Mouse (Mus musculus) liver, embryonic 12.5 days (tissue): ENCODE results near the gene Bhlhe40. TPM values are rescaled to one million over a fixed set of nuclear protein-coding genes. Genes with fewer than 3 reads are reported as not detected.

ENCODE experiments used
- ATAC-seq: fragments of 200-750 bp; cut with Nextera tagmentation; 2 replicates; pipeline ENCODE4 v1.8.0; 2017; ENCODE audit warnings: moderate number of reproducible peaks, mild to moderate bottlenecking, moderate library complexity
- H3K27ac ChIP-seq: fragments of 300-500 bp; sonication (generic); 2 replicates; pipeline ENCODE4 v1.5.1; 2016; ENCODE audit warnings: mild to moderate bottlenecking
- H3K27me3 ChIP-seq: fragments of 300-500 bp; sonication (generic); replicated peaks from 2 replicates; pipeline ENCODE4 v1.6.1; 2016; ENCODE audit warnings: mild to moderate bottlenecking, moderate library complexity
- H3K36me3 ChIP-seq: fragments of 300-500 bp; sonication (generic); 2 replicates; pipeline ENCODE4 v1.6.1; 2016; ENCODE audit warnings: mild to moderate bottlenecking, moderate library complexity
- H3K4me1 ChIP-seq: fragments of 300-500 bp; sonication (generic); 2 replicates; pipeline ENCODE4 v1.6.1; 2016
- H3K4me2 ChIP-seq: fragments of 300-500 bp; sonication (generic); 2 replicates; pipeline ENCODE4 v1.6.1; 2016; ENCODE audit warnings: mild to moderate bottlenecking, moderate library complexity
- H3K4me3 ChIP-seq: fragments of 300-500 bp; sonication (generic); 2 replicates; pipeline ENCODE4 v1.5.1; 2016; ENCODE audit warnings: mild to moderate bottlenecking, moderate library complexity
- H3K9ac ChIP-seq: fragments of 300-500 bp; sonication (generic); 2 replicates; pipeline ENCODE4 v1.6.1; 2016; ENCODE audit warnings: mild to moderate bottlenecking, moderate library complexity
- H3K9me3 ChIP-seq: fragments of 300-500 bp; sonication (generic); replicated peaks from 2 replicates; pipeline ENCODE4 v1.6.1; 2016; ENCODE audit warnings: mild to moderate bottlenecking, moderate library complexity
- WGBS: fragments of 180-500 bp; shearing (Covaris S2); methylation state at CpG from one replicate; pipeline ENCODE4 v1.1.7; 2016; ENCODE audit not compliant: insufficient replicate concordance; 5-methylcytosine and 5-hydroxymethylcytosine counted together
- polyA plus RNA-seq: library from polyadenylated mRNA; unstranded; fragments of >200 nt; fragmentation: Nextera tagmentation; extraction: Ambion mirVana; gene quantifications from 2 replicates; pipeline ENCODE4 v1.2.1, GENCODE M21; 2016

Gene Bhlhe40
- 4.0 and 6.1 TPM in 2 replicates for polyA plus RNA-seq

DNA sequence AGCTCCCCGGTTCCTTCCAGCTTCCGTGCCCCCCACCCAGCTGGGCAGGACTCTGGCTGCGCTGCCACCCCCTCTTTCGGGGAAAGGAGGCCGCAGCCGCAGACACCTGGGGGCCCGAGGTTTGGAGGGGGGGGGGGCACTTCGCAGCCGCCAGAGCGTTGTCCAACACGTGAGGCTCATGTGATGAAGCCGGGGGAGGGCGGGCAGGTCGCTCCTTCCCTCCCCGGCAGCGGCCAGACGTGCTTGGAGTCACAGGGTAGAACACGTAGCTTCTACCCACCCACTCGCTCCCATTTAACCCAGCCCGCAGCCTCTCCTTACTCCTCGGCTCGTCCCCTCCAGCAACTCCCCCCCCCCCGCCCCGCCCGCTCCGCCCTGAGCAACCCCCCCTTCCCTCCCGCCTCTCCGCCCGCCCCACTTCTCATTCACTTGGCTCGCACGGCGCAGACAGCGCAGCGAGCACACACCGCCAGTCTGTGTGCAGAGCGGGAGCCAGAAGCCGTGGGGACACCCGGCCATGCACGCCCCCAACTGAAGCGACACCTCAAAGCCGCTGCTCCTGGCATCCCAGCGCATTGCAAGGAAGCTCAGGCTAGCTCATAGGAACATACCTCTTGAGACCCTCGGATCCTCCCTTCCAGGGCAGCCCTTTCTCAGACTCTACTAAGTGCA, at the start of gene Bhlhe40:
Gene Bhlhe40, plus strand, starts transcription at position 424 of the 672 bp plus-strand sequence.
- H3K36me3 ChIP-seq: peaks cover 10% of the 10 kb centered on the region
- peak within 1 kb of the TSS; percentile 82 for H3K27ac ChIP-seq
- peaks cover 74% of the 10 kb centered on the region for H3K27me3 ChIP-seq
- H3K4me2 ChIP-seq: peak within 1 kb of the TSS; percentile 73
- H3K4me3 ChIP-seq: peak within 1 kb of the TSS; percentile 55
- WGBS: under 1% methylated on average over 41 of the region's 43 CpGs
- H3K4me1 ChIP-seq: peaks cover 16% of the 10 kb centered on the region; the same call in 1 of the 2 replicates
- ATAC-seq: peak; percentile 78
- no peaks in the 10 kb centered on the region for H3K9me3 ChIP-seq
- H3K9ac ChIP-seq: peak within 1 kb of the TSS; percentile 58

DNA sequence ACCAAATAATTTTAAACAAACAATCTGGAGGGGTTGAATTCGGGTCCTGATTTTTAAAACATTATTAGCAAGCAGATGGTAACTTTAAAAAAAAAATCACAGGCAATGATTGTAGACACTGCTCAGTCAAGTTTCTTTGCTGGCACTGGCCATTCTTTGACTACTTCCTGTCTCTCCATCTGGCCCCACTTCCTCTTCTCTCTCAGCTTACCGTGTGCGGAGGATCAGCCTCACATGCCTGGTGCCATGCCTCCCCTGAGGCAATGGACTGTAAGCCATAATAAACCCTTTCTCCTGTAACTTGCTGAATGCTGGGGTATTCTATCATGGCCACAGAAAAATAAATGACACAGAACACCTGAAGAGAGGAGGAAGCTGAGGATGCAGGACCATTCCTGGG, 48.8 kb upstream of the Bhlhe40 start:
- H3K9ac ChIP-seq: no peak overlapping the region
- H3K36me3 ChIP-seq: no peaks in the 10 kb centered on the region
- H3K4me2 ChIP-seq: no peak overlapping the region
- H3K4me1 ChIP-seq: no peaks in the 10 kb centered on the region
- WGBS: 36% methylated on average over 3 of the region's 3 CpGs
- no peaks in the 10 kb centered on the region for H3K27me3 ChIP-seq
- ATAC-seq: no peak
- H3K4me3 ChIP-seq: no peak overlapping the region
- H3K27ac ChIP-seq: no peak overlapping the region
- no peaks in the 10 kb centered on the region for H3K9me3 ChIP-seq

DNA sequence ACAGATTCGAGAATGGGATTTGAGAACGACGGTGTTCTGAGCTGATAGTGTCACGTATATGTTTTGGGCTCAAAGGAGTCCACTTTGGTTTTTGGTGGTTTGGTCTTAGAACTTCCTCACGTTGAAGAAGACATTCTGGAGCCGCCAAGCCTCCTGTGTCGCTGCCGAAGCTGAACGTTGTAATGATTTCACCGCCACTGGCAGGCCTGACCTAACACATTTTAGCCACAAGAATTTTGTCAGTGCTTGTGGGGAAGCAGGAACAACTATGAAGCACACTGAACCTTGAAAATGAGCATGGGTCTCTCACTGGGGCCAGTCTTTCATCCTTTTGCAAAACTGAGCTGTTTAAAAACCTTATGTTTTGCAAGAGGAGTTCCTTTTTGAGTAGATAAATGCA, 42.4 kb upstream of the Bhlhe40 start:
- Histone ChIP-seq H3K4me1 (no peaks in the 10 kb centered on the region), H3K27ac (no peak overlapping the region), H3K9me3 (no peaks in the 10 kb centered on the region), H3K4me3 (no peak overlapping the region), H3K4me2 (no peak overlapping the region), H3K9ac (no peak overlapping the region), H3K36me3 (no peaks in the 10 kb centered on the region), H3K27me3 (no peaks in the 10 kb centered on the region)
- ATAC-seq: no peak
- 67% methylated on average over 10 of the region's 10 CpGs for WGBS

DNA sequence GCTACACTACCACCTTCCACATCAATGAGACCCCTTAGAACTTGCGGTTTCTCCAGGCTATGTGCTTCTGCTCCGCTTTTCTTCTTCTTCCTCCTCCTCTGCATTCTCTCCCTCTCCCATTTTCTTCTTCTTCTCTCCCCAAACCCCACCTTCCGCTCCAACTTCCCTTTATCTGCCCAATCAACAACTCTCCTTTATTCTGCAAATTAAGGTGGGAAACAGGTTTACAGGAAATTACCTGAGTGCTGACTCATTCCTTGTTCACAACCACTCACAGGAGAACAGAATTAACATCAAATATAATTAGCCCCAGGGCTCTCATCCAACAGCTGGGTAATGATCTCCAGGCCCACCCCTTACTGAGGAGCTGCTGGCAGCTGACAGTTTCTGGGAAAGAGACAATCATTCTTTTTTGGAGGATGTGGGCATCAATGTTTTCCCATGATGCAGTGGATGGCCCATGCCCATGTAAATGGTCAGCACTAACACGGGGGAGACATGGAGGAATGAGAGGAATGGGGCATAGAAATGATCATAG, 37.3 kb upstream of the Bhlhe40 start:
- H3K27ac ChIP-seq: no peak overlapping the region
- no peak overlapping the region for H3K4me3 ChIP-seq
- H3K4me2 ChIP-seq: no peak overlapping the region
- no peaks in the 10 kb centered on the region for H3K27me3 ChIP-seq
- no peak overlapping the region for H3K9ac ChIP-seq
- 76% methylated on average over 4 of the region's 4 CpGs for WGBS
- H3K4me1 ChIP-seq: no peaks in the 10 kb centered on the region
- H3K9me3 ChIP-seq: no peaks in the 10 kb centered on the region
- no peaks in the 10 kb centered on the region for H3K36me3 ChIP-seq
- no peak for ATAC-seq

DNA sequence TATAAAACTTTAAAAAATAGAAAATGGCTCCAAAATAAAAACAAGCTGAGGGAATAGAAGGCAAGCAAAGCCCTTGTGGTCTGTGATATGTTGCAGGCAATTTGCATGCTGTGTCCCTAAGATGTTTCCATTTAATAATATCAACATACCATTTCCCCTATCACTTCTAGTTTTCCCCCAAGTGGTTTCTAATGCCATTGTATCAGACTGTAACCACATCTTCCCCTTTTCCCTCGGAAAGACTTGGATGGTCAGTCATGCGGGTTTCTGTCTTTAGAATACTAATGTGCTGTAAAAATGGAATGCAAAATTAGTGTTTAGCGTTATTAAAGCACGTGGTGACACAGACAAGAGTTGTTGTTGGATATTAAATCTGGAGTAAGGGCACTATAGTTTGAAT, 35.5 kb upstream of the Bhlhe40 start:
- 42% methylated on average over 4 of the region's 4 CpGs for WGBS
- ATAC-seq: no peak
- H3K4me2 ChIP-seq: no peak overlapping the region
- H3K27ac ChIP-seq: no peak overlapping the region
- no peaks in the 10 kb centered on the region for H3K27me3 ChIP-seq
- H3K9ac ChIP-seq: no peak overlapping the region
- no peak overlapping the region for H3K4me3 ChIP-seq
- H3K4me1 ChIP-seq: no peaks in the 10 kb centered on the region
- H3K36me3 ChIP-seq: no peaks in the 10 kb centered on the region
- no peaks in the 10 kb centered on the region for H3K9me3 ChIP-seq

DNA sequence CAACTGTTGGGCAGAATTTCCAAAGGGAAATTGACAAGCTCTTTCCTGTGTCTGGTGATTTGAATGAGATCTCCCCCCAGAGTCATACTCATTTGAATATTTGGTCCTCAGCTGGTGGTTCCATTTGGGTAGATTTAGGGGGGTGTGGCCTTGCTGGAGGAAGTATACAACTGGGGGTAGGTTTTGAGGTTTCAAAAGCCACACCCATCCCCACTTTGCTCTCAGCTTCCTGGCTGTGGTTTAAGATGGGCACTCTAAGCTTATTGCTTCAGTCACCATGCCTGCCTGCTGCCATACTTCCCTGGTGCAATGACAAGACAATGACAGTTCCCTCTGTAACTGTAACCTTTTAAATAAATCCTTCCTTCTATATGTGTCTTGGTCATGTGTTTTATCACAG, 29.7 kb upstream of the Bhlhe40 start:
- no peaks in the 10 kb centered on the region for H3K36me3 ChIP-seq
- no peak overlapping the region for H3K4me2 ChIP-seq
- no peak overlapping the region for H3K9ac ChIP-seq
- no peaks in the 10 kb centered on the region for H3K4me1 ChIP-seq
- no peak for ATAC-seq
- no peak overlapping the region for H3K4me3 ChIP-seq
- no peaks in the 10 kb centered on the region for H3K9me3 ChIP-seq
- no peak overlapping the region for H3K27ac ChIP-seq
- no peaks in the 10 kb centered on the region for H3K27me3 ChIP-seq

DNA sequence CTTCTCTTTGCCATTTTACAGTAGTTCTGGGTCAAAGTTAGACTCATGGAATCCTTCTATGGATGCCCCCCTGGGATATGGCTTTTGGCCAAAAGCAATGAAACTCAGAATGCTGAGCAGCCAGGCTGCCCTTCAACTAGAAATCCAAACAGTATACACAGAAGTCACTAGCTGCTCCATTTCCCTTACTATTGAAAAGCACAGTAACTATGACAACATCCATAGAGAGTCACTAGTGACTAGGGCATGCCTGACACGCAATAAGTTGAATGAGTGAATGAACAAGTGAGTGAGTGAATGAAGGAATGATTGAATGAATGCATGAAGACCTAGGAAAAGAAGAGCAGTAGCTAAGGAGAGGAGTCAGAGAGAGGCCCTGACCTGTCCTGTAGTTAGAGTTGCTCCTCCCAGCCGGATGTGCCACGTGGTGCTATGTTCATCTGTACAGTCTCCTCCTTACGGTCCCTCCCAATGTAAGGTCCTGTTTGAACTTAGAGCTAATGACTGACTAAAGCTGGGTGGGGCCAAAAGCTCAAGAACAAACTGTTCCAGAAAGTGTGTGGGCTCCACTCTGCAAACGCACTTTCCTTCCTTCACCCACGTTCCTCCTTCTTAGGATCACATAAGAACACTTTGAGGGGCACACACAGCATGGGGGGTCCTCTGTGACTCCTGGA, 22.1 kb upstream of the Bhlhe40 start:
- Histone ChIP-seq H3K36me3 (no peaks in the 10 kb centered on the region), H3K4me2 (no peak overlapping the region), H3K27ac (no peak overlapping the region), H3K4me3 (no peak overlapping the region), H3K9ac (no peak overlapping the region), H3K9me3 (no peaks in the 10 kb centered on the region), H3K4me1 (no peaks in the 10 kb centered on the region), H3K27me3 (no peaks in the 10 kb centered on the region)
- ATAC-seq: no peak
- 69% methylated on average over 6 of the region's 6 CpGs for WGBS

DNA sequence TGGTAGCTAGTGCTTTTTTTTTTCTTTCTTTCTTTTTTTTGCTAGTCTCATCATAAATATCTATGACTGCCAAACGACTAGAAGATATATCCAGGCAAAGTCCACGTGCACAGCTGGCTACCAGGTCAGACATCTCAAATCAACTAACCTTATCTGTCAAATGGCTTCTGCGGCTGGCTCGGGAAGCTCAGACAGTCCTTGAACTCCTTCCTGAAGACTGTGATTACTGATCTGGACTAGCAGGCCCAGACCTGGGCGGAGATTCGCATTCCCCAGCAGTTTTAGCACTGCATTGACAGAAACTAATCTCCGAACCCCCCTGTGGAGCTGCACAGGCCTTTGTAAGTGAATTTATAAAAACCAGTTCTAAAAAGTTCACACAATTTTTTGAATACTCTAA, 18.4 kb upstream of the Bhlhe40 start:
- Histone ChIP-seq H3K4me2 (no peak overlapping the region), H3K36me3 (no peaks in the 10 kb centered on the region), H3K9me3 (no peaks in the 10 kb centered on the region), H3K4me1 (no peaks in the 10 kb centered on the region), H3K4me3 (no peak overlapping the region), H3K27ac (no peak overlapping the region), H3K27me3 (no peaks in the 10 kb centered on the region), H3K9ac (no peak overlapping the region)
- no peak for ATAC-seq
- WGBS: 56% methylated on average over 7 of the region's 7 CpGs

DNA sequence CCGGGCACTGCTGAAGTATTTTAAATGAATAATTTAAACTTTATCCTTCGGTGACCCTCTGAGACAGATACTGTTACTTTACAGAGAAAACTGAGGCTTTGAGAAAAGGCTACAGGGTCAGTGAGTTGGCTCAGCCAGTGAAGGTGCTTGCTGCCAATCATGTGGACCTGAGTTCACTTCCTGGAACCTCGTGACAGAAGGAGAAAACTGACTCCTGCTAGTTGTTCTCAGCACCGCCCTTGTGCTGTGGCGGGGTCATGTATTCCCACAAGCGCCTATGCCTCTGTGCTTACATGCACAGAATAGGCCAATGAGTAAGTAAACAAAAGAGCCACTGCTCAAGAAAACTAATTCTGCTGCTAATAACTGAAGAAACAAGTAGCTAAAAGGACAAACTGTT, 17.4 kb upstream of the Bhlhe40 start:
- no peaks in the 10 kb centered on the region for H3K36me3 ChIP-seq
- no peak overlapping the region for H3K4me2 ChIP-seq
- no peaks in the 10 kb centered on the region for H3K27me3 ChIP-seq
- H3K9me3 ChIP-seq: no peaks in the 10 kb centered on the region
- H3K4me3 ChIP-seq: no peak overlapping the region
- H3K4me1 ChIP-seq: no peaks in the 10 kb centered on the region
- ATAC-seq: no peak
- H3K9ac ChIP-seq: no peak overlapping the region
- no peak overlapping the region for H3K27ac ChIP-seq
- 52% methylated on average over 6 of the region's 6 CpGs for WGBS

DNA sequence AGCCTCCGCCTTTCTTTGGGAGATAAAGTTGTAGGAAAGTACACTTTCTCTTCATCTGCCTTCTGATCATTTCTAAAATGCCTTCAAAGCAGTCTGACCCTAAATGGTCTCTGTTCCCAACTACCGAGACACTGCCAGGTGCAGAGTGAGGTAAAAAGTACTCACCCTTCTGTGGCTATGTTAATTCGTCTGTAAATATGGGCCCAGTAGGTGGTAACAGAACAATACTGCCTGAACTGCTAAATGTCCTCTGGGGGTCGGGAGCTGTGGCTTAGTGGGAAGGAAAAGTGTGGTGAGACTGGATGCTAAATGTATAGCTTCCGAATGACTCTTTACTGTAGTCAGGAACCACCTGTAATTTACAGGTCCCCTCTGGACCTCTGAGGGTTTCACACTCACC, 16.1 kb upstream of the Bhlhe40 start:
- Histone ChIP-seq H3K4me3 (no peak overlapping the region), H3K9me3 (no peaks in the 10 kb centered on the region), H3K27ac (no peak overlapping the region), H3K4me2 (no peak overlapping the region), H3K36me3 (no peaks in the 10 kb centered on the region), H3K9ac (no peak overlapping the region), H3K27me3 (no peaks in the 10 kb centered on the region), H3K4me1 (no peaks in the 10 kb centered on the region)
- 50% methylated on average over 5 of the region's 5 CpGs for WGBS
- no peak for ATAC-seq

DNA sequence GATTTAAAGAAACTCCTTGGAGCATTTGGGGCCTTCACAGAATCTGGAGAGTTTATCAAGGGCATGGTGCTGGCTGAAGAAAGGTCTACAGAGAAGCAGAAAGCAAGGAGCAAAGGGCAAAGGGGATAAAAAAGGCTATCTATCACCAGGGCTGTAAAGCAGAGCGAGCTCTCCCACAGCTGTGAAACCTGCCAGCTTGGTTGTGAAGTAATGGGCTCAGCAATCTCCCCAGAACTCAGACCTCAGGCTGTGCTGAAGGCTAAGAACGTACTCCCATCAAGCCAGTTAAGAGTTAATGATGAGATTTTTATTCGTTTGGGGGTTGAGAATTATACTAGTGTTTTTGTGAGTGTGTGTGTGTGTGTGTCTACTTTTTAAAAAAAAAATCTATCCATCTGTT, 13.3 kb upstream of the Bhlhe40 start:
- Histone ChIP-seq H3K4me3 (no peak overlapping the region), H3K9me3 (no peaks in the 10 kb centered on the region), H3K4me1 (no peaks in the 10 kb centered on the region), H3K9ac (no peak overlapping the region), H3K36me3 (no peaks in the 10 kb centered on the region), H3K4me2 (no peak overlapping the region), H3K27me3 (no peaks in the 10 kb centered on the region), H3K27ac (no peak overlapping the region)
- ATAC-seq: no peak
- WGBS: 30% methylated on average over 3 of the region's 3 CpGs

DNA sequence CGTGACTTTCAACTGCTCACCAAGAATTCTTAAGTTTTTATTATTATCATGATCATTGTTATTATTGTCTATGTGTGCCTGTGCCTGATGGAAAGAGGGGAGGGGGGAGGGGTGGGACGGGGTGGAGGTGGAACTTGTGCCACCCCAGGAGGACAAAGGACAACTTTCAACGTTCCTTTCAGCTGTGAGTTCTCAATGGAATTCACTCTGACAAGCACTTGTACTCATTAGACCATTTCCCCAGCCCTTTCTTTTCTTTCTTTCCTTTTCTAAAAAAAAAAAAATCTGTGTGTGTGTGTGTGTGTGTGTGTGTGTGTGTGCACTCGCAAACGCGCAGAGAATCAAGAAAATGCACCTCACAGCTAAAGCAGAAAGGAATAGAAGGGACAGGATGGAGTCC, 12.4 kb upstream of the Bhlhe40 start:
- no peak overlapping the region for H3K4me2 ChIP-seq
- H3K27ac ChIP-seq: no peak overlapping the region
- no peaks in the 10 kb centered on the region for H3K36me3 ChIP-seq
- H3K9ac ChIP-seq: no peak overlapping the region
- ATAC-seq: no peak
- no peaks in the 10 kb centered on the region for H3K4me1 ChIP-seq
- no peaks in the 10 kb centered on the region for H3K27me3 ChIP-seq
- no peak overlapping the region for H3K4me3 ChIP-seq
- H3K9me3 ChIP-seq: no peaks in the 10 kb centered on the region
- WGBS: 63% methylated on average over 6 of the region's 6 CpGs
